Mouse (Mus musculus) kidney, adult 2 months (tissue): ENCODE data around the gene Jazf1.

ENCODE experiments used
- CTCF ChIP-seq: fragments of 200-500 bp; conservative IDR thresholded peaks from 2 replicates; pipeline ENCODE4 v1.5.1; 2011; ENCODE audit warnings: low read depth, mild to moderate bottlenecking, control low read depth, low read length, moderate library complexity, mixed read lengths; ENCODE audit not compliant: insufficient read depth, insufficient read length
- POLR2A ChIP-seq: fragments of 200-500 bp; IDR thresholded peaks from one replicate; pipeline ENCODE4 v1.6.1; 2011; ENCODE audit warnings: low read depth, low read length, control low read depth

DNA sequence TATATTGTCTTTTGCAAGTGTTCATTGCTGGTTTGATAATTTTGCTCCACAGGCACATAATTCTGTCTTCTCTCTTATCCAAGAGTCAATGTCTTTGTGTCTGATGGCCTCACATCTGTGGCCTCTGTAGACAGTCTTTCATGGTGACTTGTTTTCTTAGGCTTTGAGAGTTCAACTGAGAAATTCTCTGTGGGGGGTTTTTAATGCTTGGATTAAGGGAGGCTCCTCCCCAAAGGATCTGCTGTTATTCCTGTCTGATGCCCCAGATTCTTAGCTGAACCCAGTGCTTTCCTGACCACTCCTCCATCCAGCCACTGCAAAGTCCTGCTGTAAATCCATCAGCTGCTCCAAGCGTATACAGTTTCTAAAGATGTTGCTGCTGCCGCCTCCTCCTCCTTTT is 112.3 kb downstream of the Jazf1 start:
- TF ChIP-seq CTCF (no peak), POLR2A (no peak)
